Mouse (Mus musculus) G1E (cell line): Measurements from ENCODE around the gene Arpp19.

Source experiments
- CTCF ChIP-seq: IDR thresholded peaks from 2 replicates; pipeline ENCODE4 v1.5.1; 2012; ENCODE audit warnings: low read depth, low read length, inconsistent platforms, mixed read lengths
- TAL1 ChIP-seq: conservative IDR thresholded peaks from 2 replicates; pipeline ENCODE4 v1.6.1; 2012; ENCODE audit warnings: low read depth, low read length, inconsistent platforms, mixed read lengths

DNA sequence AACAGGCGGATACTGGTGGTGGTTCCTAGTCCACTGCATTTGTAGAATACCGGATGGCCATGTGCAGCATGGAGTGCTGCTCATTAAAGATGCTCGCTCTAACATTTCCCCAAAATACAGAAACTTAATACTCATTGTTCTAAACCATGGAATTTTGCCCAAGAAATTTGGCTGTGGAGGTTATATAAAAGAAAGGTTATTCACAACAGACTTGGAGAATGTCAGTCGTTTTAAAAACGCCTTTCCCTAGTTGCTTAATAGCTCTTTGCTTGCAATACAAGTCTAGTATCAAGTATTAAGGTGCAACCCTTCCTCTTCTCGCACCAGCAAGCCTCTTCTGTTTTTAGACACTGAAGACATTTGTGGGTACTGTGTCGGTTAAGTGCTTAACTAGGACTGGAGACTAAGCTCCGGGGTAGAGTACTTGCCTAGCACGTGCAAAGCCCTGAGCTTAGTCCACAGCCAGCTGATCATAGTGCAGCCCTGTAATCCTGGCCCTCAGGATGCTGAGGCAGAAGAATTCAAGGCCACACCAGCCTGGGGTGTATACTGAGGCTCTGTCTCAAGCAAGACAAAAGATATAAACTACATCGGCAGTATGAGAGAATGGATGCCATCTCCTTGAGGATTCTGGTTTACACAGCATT, 42.7 kb upstream of the Arpp19 start:
- TF ChIP-seq CTCF, result no peak
- TF ChIP-seq TAL1, result no peak
